Mouse (Mus musculus) megakaryocyte-erythroid progenitor cell, adult 5 weeks (primary cell): Measurements from ENCODE around the gene Lipe. TPM values are rescaled to one million over a fixed set of nuclear protein-coding genes. Genes with fewer than 3 reads are reported as not detected.

Experiments used
- polyA plus RNA-seq: library from polyadenylated mRNA; stranded (reverse); fragments of >175 nt; gene quantifications from 2 replicates; pipeline ENCODE4 v1.2.3, GENCODE M21; 2012

Gene Lipe
- polyA plus RNA-seq: 23.8 and 28.8 TPM in 2 replicates

DNA sequence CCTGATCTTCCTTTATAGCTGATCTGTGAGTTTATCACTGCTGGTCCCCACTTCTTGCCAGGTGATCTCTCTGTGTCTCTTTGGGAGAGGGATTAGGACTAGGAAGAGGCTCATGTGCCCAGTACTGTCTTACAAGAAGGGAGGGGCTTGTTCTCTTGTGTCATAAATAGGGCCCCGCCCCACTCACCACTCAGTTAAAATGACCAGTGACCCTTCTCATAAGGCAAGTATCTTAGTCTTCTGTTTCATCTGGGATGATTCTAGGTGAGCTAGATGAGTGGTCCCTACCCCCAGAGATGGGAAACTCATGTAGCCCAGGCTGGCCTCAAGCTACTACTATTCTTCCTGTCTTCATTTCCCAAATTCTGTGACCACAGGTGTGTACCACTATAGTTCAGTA lies at the start of gene Lipe:
Lipe (minus strand) TSS at position 101 of the 400 bp plus-strand sequence.

DNA sequence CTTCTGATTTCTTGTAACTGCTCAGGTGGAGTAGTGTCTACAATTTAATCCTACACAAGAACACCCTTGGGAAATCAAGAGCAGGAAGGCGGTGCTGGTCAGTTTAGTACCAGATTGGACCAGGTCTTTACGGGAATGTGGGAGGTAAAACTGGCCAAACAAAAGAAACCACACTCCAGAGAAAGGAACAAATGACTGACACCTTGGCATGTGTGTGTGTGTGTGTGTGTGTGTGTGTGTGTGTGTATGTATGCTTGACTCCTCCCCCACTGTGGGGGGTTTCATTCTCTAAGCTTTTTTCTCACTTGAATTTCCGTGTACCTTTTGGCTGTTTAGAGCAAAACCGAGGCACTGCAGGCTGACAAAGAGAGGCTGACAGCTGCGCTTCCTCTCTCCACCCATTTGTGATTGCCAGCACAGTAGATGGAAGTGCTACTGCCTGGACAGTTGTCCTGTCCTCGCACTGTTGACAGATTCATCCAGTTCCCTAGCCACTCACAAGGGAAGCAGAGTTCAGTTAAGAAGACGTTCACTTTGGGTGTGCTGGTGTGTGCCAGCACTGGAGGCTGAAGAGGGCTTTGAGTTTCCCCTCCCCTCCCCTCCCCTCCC lies 14.4 kb upstream of the Lipe start, which contains the start of gene Cxcl17:
Cxcl17 (minus strand) TSS at position 54 of the 609 bp plus-strand sequence.

DNA sequence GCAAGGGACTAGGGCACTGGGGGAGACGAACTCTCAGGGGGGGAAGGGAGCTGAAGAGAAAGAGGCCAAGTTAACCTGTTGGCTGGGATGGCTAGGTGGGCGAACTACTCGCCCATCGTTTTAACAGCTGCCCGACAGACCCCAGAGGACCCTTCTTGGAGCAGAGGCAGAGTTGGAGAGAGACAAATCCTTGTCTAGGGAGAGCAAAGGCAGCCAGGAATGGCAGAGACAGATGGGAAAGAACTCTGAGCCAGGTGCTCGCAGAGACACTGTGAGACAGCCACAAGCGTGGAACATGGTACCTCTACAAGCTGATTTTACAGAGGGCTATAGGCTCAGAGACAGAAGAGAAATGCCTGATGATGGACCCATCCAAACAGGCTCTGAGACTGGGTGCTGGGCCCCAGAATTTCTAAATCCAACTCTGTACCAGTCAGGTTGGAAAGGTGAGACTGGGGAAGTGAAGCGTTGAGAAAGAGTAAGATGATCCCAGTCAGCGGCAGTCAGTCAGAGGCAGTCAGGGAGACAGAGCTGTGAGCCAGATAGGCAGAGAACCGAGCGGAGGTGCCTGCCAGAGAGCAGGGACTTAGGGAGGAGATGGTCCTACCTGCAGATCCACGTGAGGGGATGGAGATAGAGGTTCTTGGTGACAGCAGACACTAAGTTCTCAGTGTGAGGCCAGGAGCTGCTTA lies 29.3 kb downstream of the Lipe start, which contains the start of gene Cnfn:
Cnfn (minus strand) TSS at position 667 of the 692 bp plus-strand sequence.

Other genes starting within 250 kb of the Lipe start
- 32.3 and 42.5 TPM in 2 replicates for gene Pou2f2, start 219.0 kb downstream of the Lipe start, polyA plus RNA-seq
- gene Dedd2, start 178.1 kb downstream of the Lipe start, polyA plus RNA-seq: 117 and 119 TPM in 2 replicates
- 8.5 and 10.1 TPM in 2 replicates for gene Zfp526, start 177.3 kb downstream of the Lipe start, polyA plus RNA-seq
- gene Gsk3a, start 160.9 kb downstream of the Lipe start, polyA plus RNA-seq: 140 TPM in 2 replicates
- gene Erf, start 147.9 kb downstream of the Lipe start, polyA plus RNA-seq: 181 and 188 TPM in 2 replicates
- gene Cic, start 131.0 kb downstream of the Lipe start, polyA plus RNA-seq: 471 and 510 TPM in 2 replicates
- gene Pafah1b3, start 100.7 kb downstream of the Lipe start, polyA plus RNA-seq: 40.1 and 47.3 TPM in 2 replicates
- 0.06 and 0.29 TPM in 2 replicates for gene Prr19, start 97.3 kb downstream of the Lipe start, polyA plus RNA-seq
- gene Tmem145, start 92.6 kb downstream of the Lipe start, polyA plus RNA-seq: 0.12 and 0.65 TPM in 2 replicates
- 12.6 and 17.7 TPM in 2 replicates for gene Megf8, start 81.5 kb downstream of the Lipe start, polyA plus RNA-seq
- not detected in 2 replicates for gene Cnfn, start 29.0 kb downstream of the Lipe start, polyA plus RNA-seq
- not detected in 2 replicates for gene Cxcl17, start 14.2 kb upstream of the Lipe start, polyA plus RNA-seq
- gene Ceacam1, start 78.9 kb upstream of the Lipe start, polyA plus RNA-seq: 3.6 and 5.0 TPM in 2 replicates
- gene Ceacam2, start 141.1 kb upstream of the Lipe start, polyA plus RNA-seq: 0.04 TPM in 1 of 2 replicates, not detected in the other
- not detected in 2 replicates for gene Erich4, start 217.2 kb upstream of the Lipe start, polyA plus RNA-seq
- gene Dmac2, start 220.7 kb upstream of the Lipe start, polyA plus RNA-seq: 46.7 and 53.3 TPM in 2 replicates
- gene B3gnt8, start 227.9 kb upstream of the Lipe start, polyA plus RNA-seq: 23.4 and 41.7 TPM in 2 replicates